Mouse (Mus musculus): ENCODE data around the gene Agtpbp1.

DNA sequence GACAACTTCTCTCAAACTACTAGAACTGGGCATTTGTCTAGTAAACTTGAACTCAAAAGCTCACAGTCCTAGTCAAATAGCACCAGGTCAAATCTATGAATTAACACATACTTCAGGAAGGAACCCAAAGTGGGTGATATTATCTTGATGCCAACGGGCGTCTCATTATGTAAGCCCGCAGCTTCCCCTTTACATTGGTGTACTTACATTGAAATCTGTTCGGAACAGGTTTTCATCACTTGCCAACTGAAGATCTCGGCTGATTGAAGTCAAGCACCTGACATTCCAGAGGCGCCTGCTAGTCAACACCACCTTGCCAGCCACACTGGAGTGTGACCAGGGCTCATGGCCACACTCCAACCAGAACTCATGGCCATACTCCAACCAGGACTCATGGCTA, 155.7 kb downstream of the Agtpbp1 start:
- TF ChIP-seq POLR2A (IDR thresholded peaks at IDR 0.05; ENCODE audit: insufficient read length, low read depth) (no peak), MAX (IDR thresholded peaks at IDR 0.05; ENCODE audit: low read depth) (no peak), REST (IDR thresholded peaks at IDR 0.05; ENCODE audit: insufficient read depth, insufficient read length) (no peak), USF1 (IDR thresholded peaks at IDR 0.05; ENCODE audit: low read depth) (no peak), POLR2AphosphoS2 (IDR thresholded peaks at IDR 0.05; ENCODE audit: insufficient read length, low read depth) (no peak), MYOD1 (IDR thresholded peaks at IDR 0.05; ENCODE audit: control insufficient read depth in 1 of 3, insufficient read length in 2 of 3, low read depth in 2 of 3) (no peak), E2F4 (IDR thresholded peaks at IDR 0.05; ENCODE audit: insufficient read depth) (no peak), TCF12 (IDR thresholded peaks at IDR 0.05; ENCODE audit: insufficient read depth, poor library complexity, severe bottlenecking) (no peak), MYOG (IDR thresholded peaks at IDR 0.05; ENCODE audit: control insufficient read depth in 1 of 3, insufficient read depth in 1 of 3, insufficient read length in 2 of 3, low read depth in 2 of 3) (no peak)
